Mouse (Mus musculus): ENCODE results near the gene Ubap1.

The Ubap1 gene

GRCm38 (mm10) chr4:41348584-41349198 is at the start of gene Ubap1:
TSS of gene Ubap1 (plus strand) at chr4:41348996.
- DNase-seq (ENCODE audit: low spot score): peak; percentile 95

GRCm38 (mm10) chr4:41303671-41304070 is 45.1 kb upstream of the Ubap1 start:
- DNase-seq (ENCODE audit: low spot score): no peak

GRCm38 (mm10) chr4:41304302-41304701 is 44.5 kb upstream of the Ubap1 start:
- no peak for DNase-seq (ENCODE audit: low spot score)

GRCm38 (mm10) chr4:41307406-41307805 is 41.4 kb upstream of the Ubap1 start:
- DNase-seq (ENCODE audit: low spot score): no peak

GRCm38 (mm10) chr4:41310567-41311563 is 37.9 kb upstream of the Ubap1 start:
- DNase-seq (ENCODE audit: low spot score): no peak

- no peak for DNase-seq (ENCODE audit: low spot score)
Observed at GRCm38 (mm10) chr4:41313722-41314121, 35.1 kb upstream of the Ubap1 start.

- DNase-seq (ENCODE audit: low spot score): peak; percentile 96
Observed at GRCm38 (mm10) chr4:41314141-41315129, 34.4 kb upstream of the Ubap1 start, which contains the start of gene Dcaf12. TSS of gene Dcaf12 (minus strand) at chr4:41314889.

GRCm38 (mm10) chr4:41315173-41315572 is 33.6 kb upstream of the Ubap1 start:
- DNase-seq (ENCODE audit: low spot score): peak; percentile 22

- no peak for DNase-seq (ENCODE audit: low spot score)
Observed at GRCm38 (mm10) chr4:41318267-41318666, 30.5 kb upstream of the Ubap1 start.

- DNase-seq (ENCODE audit: low spot score): no peak
Observed at GRCm38 (mm10) chr4:41320971-41321370, 27.8 kb upstream of the Ubap1 start.

- DNase-seq (ENCODE audit: low spot score): no peak
Observed at GRCm38 (mm10) chr4:41326876-41327275, 21.9 kb upstream of the Ubap1 start.

- DNase-seq (ENCODE audit: low spot score): no peak
Observed at GRCm38 (mm10) chr4:41329481-41329880, 19.3 kb upstream of the Ubap1 start.

- DNase-seq (ENCODE audit: low spot score): no peak
Observed at GRCm38 (mm10) chr4:41331085-41331484, 17.7 kb upstream of the Ubap1 start.

GRCm38 (mm10) chr4:41331698-41332421 is 16.9 kb upstream of the Ubap1 start:
- DNase-seq (ENCODE audit: low spot score): no peak

GRCm38 (mm10) chr4:41336546-41336945 is 12.2 kb upstream of the Ubap1 start:
- no peak for DNase-seq (ENCODE audit: low spot score)

- DNase-seq (ENCODE audit: low spot score): no peak
Observed at GRCm38 (mm10) chr4:41340912-41341550, 7.8 kb upstream of the Ubap1 start.

GRCm38 (mm10) chr4:41346011-41346410 is 2.8 kb upstream of the Ubap1 start:
- no peak for DNase-seq (ENCODE audit: low spot score)

GRCm38 (mm10) chr4:41347839-41348238 is 957 bp upstream of the Ubap1 start:
- DNase-seq (ENCODE audit: low spot score): no peak

GRCm38 (mm10) chr4:41349199-41349591 is 399 bp downstream of the Ubap1 start:
- DNase-seq (ENCODE audit: low spot score): peak; percentile 57

GRCm38 (mm10) chr4:41352758-41353157 is 4.0 kb downstream of the Ubap1 start:
- DNase-seq (ENCODE audit: low spot score): no peak

GRCm38 (mm10) chr4:41353265-41353664 is 4.5 kb downstream of the Ubap1 start:
- no peak for DNase-seq (ENCODE audit: low spot score)

All from urinary bladder, postnatal 14 days (tissue).